Mouse (Mus musculus) midbrain, embryonic 15.5 days (tissue): ENCODE measurements at regions not wholly inside any gene's neighbourhood (a gene's known extent, or its start where the extent isn't known, plus 50 kb on each side); places are given as distances from the start of the nearest gene placed in this dataset.

ENCODE experiments used
- ATAC-seq: fragments of 200-750 bp; cut with Nextera tagmentation; replicated peaks from 2 replicates; pipeline ENCODE4 v1.8.0; 2017; ENCODE audit warnings: moderate TSS enrichment
- H3K27ac ChIP-seq: fragments of 300-500 bp; sonication (generic); 2 replicates; pipeline ENCODE4 v1.5.1; 2015; ENCODE audit warnings: mild to moderate bottlenecking, inconsistent platforms
- H3K27me3 ChIP-seq: fragments of 300-500 bp; sonication (generic); replicated peaks from 2 replicates; pipeline ENCODE4 v1.6.1; 2015; ENCODE audit warnings: inconsistent platforms
- H3K36me3 ChIP-seq: fragments of 300-500 bp; sonication (generic); replicated peaks from 2 replicates; pipeline ENCODE4 v1.6.1; 2015; ENCODE audit warnings: inconsistent platforms
- H3K4me1 ChIP-seq: fragments of 300-500 bp; sonication (generic); 2 replicates; pipeline ENCODE4 v1.6.1; 2015; ENCODE audit warnings: inconsistent platforms
- H3K4me2 ChIP-seq: fragments of 300-500 bp; sonication (generic); 2 replicates; pipeline ENCODE4 v1.6.1; 2015; ENCODE audit warnings: inconsistent platforms, mild to moderate bottlenecking, moderate library complexity
- H3K4me3 ChIP-seq: fragments of 300-500 bp; sonication (generic); 2 replicates; pipeline ENCODE4 v1.5.1; 2015; ENCODE audit warnings: mild to moderate bottlenecking, inconsistent platforms
- H3K9ac ChIP-seq: fragments of 300-500 bp; sonication (generic); 2 replicates; pipeline ENCODE4 v1.6.1; 2015; ENCODE audit warnings: mild to moderate bottlenecking, inconsistent platforms
- H3K9me3 ChIP-seq: fragments of 300-500 bp; sonication (generic); 2 replicates; pipeline ENCODE4 v1.6.1; 2016; ENCODE audit warnings: inconsistent platforms
- WGBS: fragments of 180-500 bp; shearing (Covaris S2); methylation state at CpG from one replicate; pipeline ENCODE4 v1.1.7; 2015; ENCODE audit warnings: mixed read lengths; 5-methylcytosine and 5-hydroxymethylcytosine counted together

GRCm38 (mm10) chr12:28309226-28309625 is 243.0 kb downstream of the Dcdc2c start:
- WGBS, result 49% methylated on average over 5 of the region's 5 CpGs
- Histone ChIP-seq H3K9me3 (no peaks in the 10 kb centered on the region), H3K36me3 (no peaks in the 10 kb centered on the region), H3K4me2 (no peak overlapping the region), H3K27me3 (no peaks in the 10 kb centered on the region), H3K4me1 (0 out of 2 replicates have a peak, but pooled peaks cover 3% of the 10 kb centered on the region), H3K27ac (0 out of 2 replicates have a peak overlapping the region, but pooled peaks have one; percentile 29), H3K4me3 (no peak overlapping the region), H3K9ac (no peak overlapping the region)
- no peak for ATAC-seq

GRCm38 (mm10) chr12:28302038-28302581 is 250.1 kb downstream of the Dcdc2c start:
- no peaks in the 10 kb centered on the region for H3K36me3 ChIP-seq
- H3K27me3 ChIP-seq, result no peaks in the 10 kb centered on the region
- H3K4me3 ChIP-seq, result no peak overlapping the region
- H3K4me1 ChIP-seq, result no peaks in the 10 kb centered on the region
- 55% methylated on average over 2 of the region's 2 CpGs for WGBS
- ATAC-seq, result no peak
- H3K9ac ChIP-seq, result no peak overlapping the region
- H3K4me2 ChIP-seq, result no peak overlapping the region
- no peaks in the 10 kb centered on the region for H3K9me3 ChIP-seq
- no peak overlapping the region for H3K27ac ChIP-seq

- Histone ChIP-seq H3K4me2 (no peak overlapping the region), H3K4me1 (no peaks in the 10 kb centered on the region), H3K36me3 (no peaks in the 10 kb centered on the region), H3K27ac (no peak overlapping the region), H3K9me3 (no peaks in the 10 kb centered on the region), H3K9ac (no peak overlapping the region), H3K4me3 (no peak overlapping the region), H3K27me3 (no peaks in the 10 kb centered on the region)
- 78% methylated on average over 5 of the region's 5 CpGs for WGBS
- no peak for ATAC-seq
Measured at GRCm38 (mm10) chr12:28288376-28288896, 263.8 kb downstream of the Dcdc2c start.

GRCm38 (mm10) chr12:28255524-28255923 is 296.7 kb downstream of the Dcdc2c start:
- WGBS, result 67% methylated on average over 3 of the region's 3 CpGs
- ATAC-seq, result no peak
- Histone ChIP-seq H3K36me3 (no peaks in the 10 kb centered on the region), H3K27ac (no peak overlapping the region), H3K27me3 (no peaks in the 10 kb centered on the region), H3K9ac (no peak overlapping the region), H3K4me2 (no peak overlapping the region), H3K9me3 (no peaks in the 10 kb centered on the region), H3K4me3 (no peak overlapping the region), H3K4me1 (no peaks in the 10 kb centered on the region)

- no peaks in the 10 kb centered on the region for H3K27me3 ChIP-seq
- no peaks in the 10 kb centered on the region for H3K4me1 ChIP-seq
- WGBS, result 71% methylated on average over 1 of the region's 1 CpGs
- no peak overlapping the region for H3K4me2 ChIP-seq
- H3K9ac ChIP-seq, result no peak overlapping the region
- no peak overlapping the region for H3K4me3 ChIP-seq
- no peak for ATAC-seq
- H3K27ac ChIP-seq, result no peak overlapping the region
- no peaks in the 10 kb centered on the region for H3K36me3 ChIP-seq
- H3K9me3 ChIP-seq, result no peaks in the 10 kb centered on the region
Measured at GRCm38 (mm10) chr12:28250526-28250925, 301.7 kb downstream of the Dcdc2c start.

GRCm38 (mm10) chr12:28248749-28249148 is 303.4 kb downstream of the Dcdc2c start:
- H3K9ac ChIP-seq, result no peak overlapping the region
- H3K27ac ChIP-seq, result no peak overlapping the region
- H3K4me3 ChIP-seq, result no peak overlapping the region
- H3K4me1 ChIP-seq, result no peaks in the 10 kb centered on the region
- H3K36me3 ChIP-seq, result no peaks in the 10 kb centered on the region
- H3K9me3 ChIP-seq, result no peaks in the 10 kb centered on the region
- ATAC-seq, result no peak
- H3K27me3 ChIP-seq, result no peaks in the 10 kb centered on the region
- WGBS, result 63% methylated on average over 3 of the region's 3 CpGs
- H3K4me2 ChIP-seq, result no peak overlapping the region

- no peak for ATAC-seq
- no peak overlapping the region for H3K9ac ChIP-seq
- no peaks in the 10 kb centered on the region for H3K9me3 ChIP-seq
- no peak overlapping the region for H3K27ac ChIP-seq
- 96% methylated on average over 3 of the region's 3 CpGs for WGBS
- H3K27me3 ChIP-seq, result no peaks in the 10 kb centered on the region
- H3K4me3 ChIP-seq, result no peak overlapping the region
- H3K36me3 ChIP-seq, result no peaks in the 10 kb centered on the region
- no peaks in the 10 kb centered on the region for H3K4me1 ChIP-seq
- H3K4me2 ChIP-seq, result no peak overlapping the region
Measured at GRCm38 (mm10) chr12:28248287-28248686, 303.9 kb downstream of the Dcdc2c start.

GRCm38 (mm10) chr12:28238016-28238415 is 314.2 kb downstream of the Dcdc2c start:
- Histone ChIP-seq H3K27ac (no peak overlapping the region), H3K9me3 (no peaks in the 10 kb centered on the region), H3K4me2 (no peak overlapping the region), H3K4me1 (no peaks in the 10 kb centered on the region), H3K27me3 (no peaks in the 10 kb centered on the region), H3K9ac (no peak overlapping the region), H3K4me3 (no peak overlapping the region), H3K36me3 (no peaks in the 10 kb centered on the region)
- no peak for ATAC-seq
- 86% methylated on average over 5 of the region's 5 CpGs for WGBS

- Histone ChIP-seq H3K36me3 (no peaks in the 10 kb centered on the region), H3K9me3 (no peaks in the 10 kb centered on the region), H3K4me2 (no peak overlapping the region), H3K27me3 (no peaks in the 10 kb centered on the region), H3K4me3 (no peak overlapping the region), H3K4me1 (no peaks in the 10 kb centered on the region), H3K9ac (no peak overlapping the region), H3K27ac (no peak overlapping the region)
- no peak for ATAC-seq
- 60% methylated on average over 4 of the region's 4 CpGs for WGBS
Measured at GRCm38 (mm10) chr12:28237041-28237440, 315.2 kb downstream of the Dcdc2c start.

- Histone ChIP-seq H3K27ac (no peak overlapping the region), H3K9me3 (no peaks in the 10 kb centered on the region), H3K4me3 (no peak overlapping the region), H3K27me3 (no peaks in the 10 kb centered on the region), H3K4me1 (no peaks in the 10 kb centered on the region), H3K36me3 (no peaks in the 10 kb centered on the region), H3K9ac (no peak overlapping the region), H3K4me2 (no peak overlapping the region)
- 78% methylated on average over 1 of the region's 1 CpGs for WGBS
- no peak for ATAC-seq
Measured at GRCm38 (mm10) chr12:28202847-28203246, 349.4 kb downstream of the Dcdc2c start.

GRCm38 (mm10) chr12:28186695-28187094 is 365.5 kb downstream of the Dcdc2c start:
- Histone ChIP-seq H3K36me3 (no peaks in the 10 kb centered on the region), H3K4me3 (no peak overlapping the region), H3K27me3 (no peaks in the 10 kb centered on the region), H3K9ac (no peak overlapping the region), H3K4me2 (no peak overlapping the region), H3K9me3 (peaks cover 7% of the 10 kb centered on the region), H3K27ac (no peak overlapping the region), H3K4me1 (no peaks in the 10 kb centered on the region)
- ATAC-seq, result no peak

GRCm38 (mm10) chr12:28181265-28181664 is 370.9 kb downstream of the Dcdc2c start:
- Histone ChIP-seq H3K4me3 (no peak overlapping the region), H3K4me2 (no peak overlapping the region), H3K9ac (no peak overlapping the region), H3K9me3 (no peaks in the 10 kb centered on the region), H3K36me3 (no peaks in the 10 kb centered on the region), H3K4me1 (no peaks in the 10 kb centered on the region), H3K27me3 (no peaks in the 10 kb centered on the region), H3K27ac (no peak overlapping the region)
- no peak for ATAC-seq
- WGBS, result 73% methylated on average over 2 of the region's 2 CpGs

GRCm38 (mm10) chr12:28176016-28176415 is 376.2 kb downstream of the Dcdc2c start:
- H3K36me3 ChIP-seq, result no peaks in the 10 kb centered on the region
- H3K9me3 ChIP-seq, result no peaks in the 10 kb centered on the region
- WGBS, result 66% methylated on average over 3 of the region's 3 CpGs
- H3K27me3 ChIP-seq, result no peaks in the 10 kb centered on the region
- ATAC-seq, result no peak
- no peaks in the 10 kb centered on the region for H3K4me1 ChIP-seq
- no peak overlapping the region for H3K9ac ChIP-seq
- no peak overlapping the region for H3K27ac ChIP-seq
- no peak overlapping the region for H3K4me3 ChIP-seq
- no peak overlapping the region for H3K4me2 ChIP-seq
